Mouse (Mus musculus) cerebellum, adult 2 months (tissue): Measurements from ENCODE around the gene Dnah3.

Experiments used
- CTCF ChIP-seq: fragments of 200-500 bp; IDR thresholded peaks from 2 replicates; pipeline ENCODE4 v1.5.1; 2011; ENCODE audit warnings: low read depth, mild to moderate bottlenecking, control low read depth, low read length, moderate library complexity, borderline replicate concordance; ENCODE audit not compliant: insufficient read depth
- POLR2A ChIP-seq: fragments of 200-500 bp; IDR thresholded peaks from 2 replicates; pipeline ENCODE4 v1.6.1; 2011; ENCODE audit warnings: low read length, control low read depth, borderline replicate concordance; ENCODE audit not compliant: insufficient read depth

DNA sequence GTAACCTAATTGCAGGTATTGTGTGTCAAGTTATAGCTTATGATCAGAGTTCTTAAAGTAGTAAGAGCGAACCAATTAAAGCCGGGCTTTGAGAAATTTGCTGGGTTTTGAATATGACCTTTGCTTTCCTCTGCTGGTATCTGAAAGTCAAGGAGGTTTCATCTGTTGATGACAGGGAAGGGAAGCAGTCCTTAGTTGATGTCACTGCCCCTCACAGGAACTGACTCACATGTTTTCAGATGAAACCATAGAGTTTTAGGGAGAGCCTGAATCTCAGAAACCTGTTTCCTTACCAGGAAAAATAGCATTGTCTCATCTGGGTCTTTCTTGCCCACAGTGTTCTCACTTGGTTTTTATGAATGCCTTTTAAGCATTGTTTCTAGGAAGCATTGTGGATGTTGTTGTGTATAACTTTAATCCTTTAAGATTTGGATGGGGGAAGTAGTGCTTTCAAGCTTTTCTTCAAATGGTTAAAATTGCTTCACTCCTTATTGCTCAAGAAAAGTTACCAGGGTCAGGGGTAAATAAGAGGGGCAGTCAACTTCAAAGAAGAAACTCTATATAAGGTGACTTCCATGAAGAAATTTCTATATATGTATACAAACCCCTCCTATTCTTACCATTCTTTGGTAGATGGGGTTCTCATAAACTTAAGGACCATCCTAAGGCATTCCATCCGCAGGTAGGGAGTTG, 188.4 kb downstream of the Dnah3 start:
- TF ChIP-seq CTCF = no peak
- no peak for TF ChIP-seq POLR2A
